Mouse (Mus musculus): ENCODE measurements around the gene Trim43c. TPM values are rescaled to one million over a fixed set of nuclear protein-coding genes. Genes with fewer than 3 reads are reported as not detected.
"Not testable (repeated sequence)": the region's sequence is repeated elsewhere in the genome, so short reads cannot be mapped to it uniquely, and the experiment has no call there.

The Trim43c gene
- polyA plus RNA-seq (2015; fragmentation: Nextera tagmentation; extraction: Ambion mirVana): 0.13 TPM in 1 of 2 replicates, not detected in the other

DNA sequence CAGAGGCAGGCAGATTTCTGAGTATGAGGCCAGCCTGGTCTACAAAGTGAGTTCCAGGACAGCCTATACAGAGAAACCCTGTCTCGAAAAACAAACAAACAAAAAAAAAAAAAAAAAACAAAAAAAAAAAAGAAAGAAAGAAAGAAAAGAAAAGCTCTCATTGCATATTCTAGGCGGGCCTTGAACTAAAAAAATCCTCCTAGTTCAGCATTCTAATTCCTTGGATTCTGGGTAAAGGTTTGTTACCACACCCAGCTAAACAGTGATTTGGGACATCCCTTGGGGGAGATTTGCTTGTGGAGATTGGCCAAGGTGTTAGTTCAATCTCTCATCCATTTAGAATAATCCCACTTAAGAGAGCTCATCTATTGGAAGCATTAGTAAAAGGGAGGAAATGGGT lies at the start of gene Trim43c:
Gene Trim43c (plus strand): TSS at position 301 of the 400 bp plus-strand sequence.
- not testable (repeated sequence) for H3K9ac ChIP-seq; H3K4me3 ChIP-seq; H3K4me1 ChIP-seq (replicated peaks); H3K36me3 ChIP-seq; H3K9me3 ChIP-seq (replicated peaks); H3K4me2 ChIP-seq; H3K27me3 ChIP-seq; H3K27ac ChIP-seq; ATAC-seq (replicated peaks; ENCODE audit: insufficient number of reproducible peaks, insufficient read depth, low FRiP score, low read depth)
- WGBS: 69% methylated on average over 2 of the region's 2 CpGs

DNA sequence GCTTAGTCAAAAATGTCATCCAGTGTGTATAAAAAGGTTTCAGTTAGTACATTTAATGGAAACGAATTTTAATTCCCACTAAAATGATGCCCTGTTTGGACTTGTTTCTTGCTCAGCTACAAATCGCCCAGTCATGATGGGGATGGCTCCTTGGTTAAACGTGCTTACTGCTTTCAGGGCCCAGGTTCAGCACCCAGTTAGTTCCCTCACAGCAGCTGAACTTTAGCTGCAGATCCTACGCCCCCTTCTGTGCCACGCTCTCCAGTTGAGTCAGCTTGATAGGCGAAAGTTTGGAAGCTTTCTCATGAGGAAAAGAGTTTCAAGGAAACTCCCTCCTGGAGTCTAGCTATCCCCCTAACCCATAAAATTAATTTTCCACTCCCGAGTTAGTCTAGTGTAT lies 14.1 kb downstream of the Trim43c start:
- H3K4me1 ChIP-seq (replicated peaks); H3K27me3 ChIP-seq: not testable (repeated sequence)
- 73% methylated on average over 7 of the region's 7 CpGs for WGBS

DNA sequence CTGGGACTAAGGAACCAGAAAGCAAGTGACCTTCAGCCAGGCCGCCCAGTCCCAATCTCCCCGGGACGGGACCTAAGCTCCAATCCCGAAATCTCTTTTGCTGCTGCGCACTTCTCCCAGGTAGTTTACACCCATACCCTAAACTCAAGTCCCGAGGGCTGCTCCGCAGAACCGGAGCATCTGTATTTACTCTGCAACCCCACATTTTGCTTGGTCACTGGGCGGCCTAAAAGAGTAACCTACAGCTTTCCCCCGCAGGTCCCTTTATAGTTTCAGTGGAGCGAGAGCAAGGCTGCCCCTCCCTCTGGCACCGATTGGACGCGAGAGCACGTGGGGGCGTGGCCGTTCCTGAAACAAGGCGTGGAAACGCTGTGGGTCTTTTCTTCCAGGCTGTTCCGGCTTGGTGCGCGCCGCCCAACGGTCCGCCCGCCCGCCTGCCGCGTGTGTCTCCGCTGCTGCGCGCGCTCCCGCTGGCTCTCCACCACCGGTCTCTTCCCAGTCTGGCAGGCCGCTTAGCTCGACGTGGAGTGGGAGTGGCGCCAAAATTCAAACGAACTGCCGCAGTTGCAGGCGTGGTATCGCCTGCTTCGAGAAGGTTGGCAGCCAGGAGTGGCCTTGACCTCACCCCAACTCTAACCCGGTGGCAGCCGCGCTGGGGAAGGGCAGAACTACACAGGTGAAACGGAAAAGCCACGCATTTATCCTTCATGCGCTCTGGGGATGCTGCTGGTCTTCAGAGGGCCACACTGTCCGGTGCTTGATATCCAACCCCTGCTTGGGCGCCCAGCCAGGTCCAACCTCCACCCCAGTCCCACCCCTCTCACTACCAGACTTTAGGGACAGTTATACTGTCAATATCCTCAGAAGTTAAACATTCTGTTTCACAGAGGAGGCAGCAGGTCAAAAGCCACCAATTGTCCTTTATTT lies 19.9 kb downstream of the Trim43c start:
- H3K4me1 ChIP-seq (replicated peaks); H3K9me3 ChIP-seq (replicated peaks); H3K36me3 ChIP-seq; H3K27me3 ChIP-seq: not testable (repeated sequence)
- peak; percentile 96 for ATAC-seq (replicated peaks; ENCODE audit: insufficient number of reproducible peaks, insufficient read depth, low FRiP score, low read depth)
- peak overlapping the region; percentile 56 for H3K9ac ChIP-seq
- H3K27ac ChIP-seq: peak overlapping the region; percentile 71
- peak overlapping the region; percentile 87 for H3K4me2 ChIP-seq
- WGBS: 1% methylated on average over 52 of the region's 52 CpGs
- H3K4me3 ChIP-seq: peak overlapping the region; percentile 58

More for the DNA sequence above, 14.1 kb downstream of the Trim43c start:
- not testable (repeated sequence) for H3K27ac ChIP-seq; H3K36me3 ChIP-seq; H3K9me3 ChIP-seq (replicated peaks); ATAC-seq (replicated peaks; ENCODE audit: insufficient number of reproducible peaks, insufficient read depth, low FRiP score, low read depth); H3K9ac ChIP-seq; H3K4me3 ChIP-seq; H3K4me2 ChIP-seq

Other genes starting within 250 kb of the Trim43c start
- gene Mthfsl, start 118.9 kb upstream of the Trim43c start, polyA plus RNA-seq (2015; fragmentation: Nextera tagmentation; extraction: Ambion mirVana): 29.7 and 34.0 TPM in 2 replicates
- gene Bcl2a1d, start 107.2 kb upstream of the Trim43c start, polyA plus RNA-seq (2015; fragmentation: Nextera tagmentation; extraction: Ambion mirVana): 0.39 and 1.1 TPM in 2 replicates
- gene Bcl2a1a, start 117.7 kb downstream of the Trim43c start, polyA plus RNA-seq (2015; fragmentation: Nextera tagmentation; extraction: Ambion mirVana): 0.69 and 0.71 TPM in 2 replicates